Mouse (Mus musculus) A20 (cell line): ENCODE measurements around the gene Xrcc6.

Experiments used
- DNase-seq: peaks from one replicate; pipeline ENCODE4 v3.0.0-alpha.2; 2011; ENCODE audit warnings: low read depth, low spot score

The Xrcc6 gene

DNA sequence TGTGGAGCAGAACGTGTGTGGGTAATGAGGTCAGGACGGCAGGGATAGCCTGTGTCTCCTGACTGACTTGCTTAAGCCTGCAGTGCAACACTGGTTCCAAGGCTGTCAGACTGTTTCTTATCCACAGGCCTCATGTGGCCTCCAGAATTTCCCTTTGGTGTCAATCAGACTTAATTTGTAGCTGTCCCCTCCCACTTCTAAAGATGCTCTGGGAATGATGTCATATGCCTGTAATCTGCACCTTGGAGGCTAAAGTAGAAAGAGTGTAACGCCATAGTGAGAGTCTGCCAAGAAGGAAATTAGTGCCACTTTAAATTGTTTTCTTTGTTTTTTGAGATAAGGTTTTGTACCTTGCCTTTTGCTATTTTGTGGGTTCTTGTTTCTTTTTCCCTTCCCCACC, 31.7 kb downstream of the Xrcc6 start:
- DNase-seq = no peak

DNA sequence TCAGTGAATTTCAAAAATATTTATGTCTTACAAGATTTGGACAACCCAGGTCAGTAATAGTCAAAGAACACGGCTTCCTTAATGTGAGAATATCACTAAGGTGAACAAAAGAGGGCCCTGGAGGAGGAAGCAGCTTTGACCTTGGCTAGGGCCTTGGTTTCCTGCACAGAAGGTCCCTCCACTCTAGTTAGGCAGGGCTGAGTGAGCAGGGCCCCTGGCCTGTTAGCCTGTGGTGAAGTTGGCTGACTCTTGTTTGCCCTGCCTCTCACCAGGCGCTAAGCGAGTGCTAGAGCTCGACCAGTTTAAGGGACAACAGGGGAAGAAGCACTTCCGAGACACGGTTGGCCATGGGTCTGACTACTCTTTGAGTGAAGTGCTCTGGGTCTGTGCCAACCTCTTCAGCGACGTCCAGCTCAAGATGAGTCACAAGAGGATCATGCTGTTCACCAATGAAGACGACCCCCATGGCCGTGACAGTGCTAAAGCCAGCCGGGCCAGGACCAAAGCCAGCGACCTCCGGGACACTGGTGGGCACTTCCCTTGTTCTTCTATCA, 35.0 kb downstream of the Xrcc6 start:
- DNase-seq = no peak

DNA sequence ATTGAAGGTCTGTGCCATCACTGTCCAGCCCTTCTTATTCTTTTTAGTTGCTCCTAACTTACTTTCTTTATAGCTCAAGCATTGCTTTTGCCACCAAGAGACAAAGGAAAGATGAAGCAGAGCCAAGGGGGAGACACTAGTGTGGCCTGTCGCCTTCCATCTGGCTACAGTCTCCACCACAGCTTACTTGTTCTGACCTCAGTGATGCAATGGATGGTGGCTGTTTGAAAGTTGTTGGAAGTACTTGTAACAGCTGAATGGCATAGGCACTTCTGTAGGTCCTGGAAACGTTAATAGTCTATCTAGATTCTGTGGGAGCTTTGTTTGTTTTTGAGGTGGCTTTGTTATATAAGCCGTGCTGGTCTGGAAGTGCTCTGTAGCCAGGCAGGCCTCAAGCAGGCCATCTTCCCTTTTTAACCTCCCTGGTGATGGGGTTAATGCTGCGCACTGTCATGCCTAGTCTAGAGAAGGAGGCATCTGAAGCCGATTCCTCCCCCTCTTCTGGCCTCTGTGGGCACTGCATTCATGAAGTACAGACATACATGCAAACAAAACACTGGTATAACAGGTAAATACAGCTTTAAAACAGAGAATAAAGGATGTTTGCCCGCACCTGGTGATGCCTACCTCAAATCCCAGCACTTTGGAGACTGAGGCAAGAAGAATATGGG, 36.5 kb downstream of the Xrcc6 start:
- DNase-seq = no peak

DNA sequence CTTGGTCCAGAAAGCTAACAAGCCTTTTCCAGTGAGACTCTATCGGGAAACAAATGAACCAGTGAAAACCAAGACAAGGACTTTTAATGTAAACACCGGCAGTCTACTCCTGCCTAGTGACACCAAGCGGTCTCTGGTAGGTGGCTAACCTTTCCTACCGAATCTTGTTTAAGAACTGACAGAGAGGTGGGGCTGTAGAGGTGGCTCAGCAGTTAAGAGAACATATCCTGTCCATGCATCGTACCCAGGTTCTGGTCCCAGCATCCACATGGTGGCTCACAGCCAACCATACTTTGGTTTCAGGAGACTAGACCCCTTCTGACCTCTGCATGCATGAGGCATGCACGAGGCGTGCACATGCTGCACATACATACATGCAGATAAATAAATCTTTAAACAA, 39.6 kb downstream of the Xrcc6 start:
- no peak for DNase-seq

DNA sequence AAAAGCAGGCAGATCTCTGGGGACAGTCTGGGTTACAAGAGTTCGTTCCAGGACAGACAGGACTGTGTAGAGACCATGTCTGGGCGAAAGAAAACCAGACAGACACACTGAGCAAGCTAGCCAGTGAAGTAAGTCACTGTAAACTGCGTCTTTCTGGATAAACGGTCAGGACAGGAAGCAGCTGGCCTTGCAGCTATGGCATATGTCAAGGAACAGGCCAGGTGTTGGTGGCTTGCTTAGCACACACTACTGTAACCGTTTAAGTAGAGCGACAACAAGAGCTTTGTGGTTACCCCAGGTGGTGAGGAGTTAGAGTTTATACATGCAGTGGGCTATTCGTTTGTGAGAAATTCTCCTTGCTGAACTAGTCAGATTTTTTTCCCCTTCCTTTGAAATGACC, 40.1 kb downstream of the Xrcc6 start:
- DNase-seq = peak; percentile 79

DNA sequence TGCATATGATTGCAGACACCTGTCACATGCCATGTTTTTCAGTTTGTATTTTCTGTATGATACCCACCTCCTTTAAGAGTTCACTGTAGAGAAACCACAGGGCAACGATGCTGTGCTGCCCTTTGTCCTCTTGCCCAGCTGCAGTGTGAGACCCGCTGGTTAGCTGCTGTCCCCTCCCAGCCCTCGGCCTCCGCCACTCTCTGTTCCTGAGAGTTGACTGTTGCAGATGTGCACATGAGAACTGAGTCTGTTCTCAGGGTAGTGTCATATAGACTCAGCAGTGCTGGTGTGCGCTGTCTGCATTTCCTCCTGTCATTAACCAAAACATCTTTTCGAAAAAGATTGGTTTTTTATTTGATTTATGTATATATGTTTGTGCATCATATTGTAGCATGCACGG, 44.8 kb downstream of the Xrcc6 start:
- DNase-seq = no peak

DNA sequence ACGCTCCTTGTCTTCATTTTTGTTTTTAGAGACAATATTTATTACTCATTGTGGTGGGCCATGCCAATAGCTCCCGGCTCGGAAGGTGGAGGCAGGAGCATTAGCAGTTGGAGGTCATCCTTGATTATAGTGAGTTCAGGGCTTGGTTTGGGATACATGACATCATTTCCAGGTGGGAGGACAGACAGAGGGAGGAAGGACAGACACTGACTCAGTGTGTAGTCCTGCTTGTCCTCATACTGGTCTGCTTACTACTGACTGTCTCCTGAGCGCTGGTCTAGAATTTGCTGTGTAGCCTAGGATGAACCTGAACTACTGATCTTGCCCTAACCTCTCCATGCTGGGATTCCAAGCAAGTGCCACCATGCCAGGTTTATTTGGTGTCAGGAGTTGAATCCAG, 46.1 kb downstream of the Xrcc6 start, which contains the start of gene Desi1:
Gene Desi1, minus strand, starts transcription at position 101 of the 400 bp plus-strand sequence.
- no peak for DNase-seq

DNA sequence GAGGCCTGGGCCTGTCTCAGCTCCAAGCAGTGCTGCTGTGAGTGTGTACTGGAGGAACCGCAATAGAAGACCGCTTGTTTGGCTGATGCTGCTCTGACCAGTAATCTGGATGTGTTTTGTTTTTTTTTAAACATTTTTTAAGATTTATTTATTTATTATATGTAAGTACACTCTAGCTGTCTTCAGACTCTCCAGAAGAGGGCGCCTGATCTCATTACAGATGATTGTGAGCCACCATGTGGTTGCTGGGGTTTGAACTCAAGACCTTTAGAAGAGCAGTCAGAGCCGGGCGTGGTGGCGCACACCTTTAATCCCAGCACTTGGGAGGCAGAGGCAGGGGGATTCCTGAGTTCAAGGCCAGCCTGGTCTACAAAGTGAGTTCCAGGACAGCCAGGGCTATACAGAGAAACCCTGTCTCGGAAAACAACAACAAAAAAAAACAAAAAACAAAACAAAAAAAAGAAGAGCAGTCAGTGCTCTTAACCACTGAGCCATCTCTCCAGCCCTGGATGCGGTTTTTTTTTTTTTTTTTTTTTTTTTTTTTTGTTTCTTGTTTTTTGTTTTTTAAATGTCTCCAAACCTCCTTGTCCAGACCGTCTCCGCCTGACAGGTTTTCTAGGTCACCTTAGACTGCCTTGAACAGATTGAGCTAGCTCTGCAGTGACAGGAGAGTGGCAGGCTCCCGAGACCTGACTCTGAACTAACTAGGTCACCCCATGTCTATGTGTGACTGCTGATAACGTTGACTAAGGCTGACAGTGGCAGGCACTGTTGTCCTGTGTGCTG, 48.5 kb downstream of the Xrcc6 start:
- DNase-seq = no peak

DNA sequence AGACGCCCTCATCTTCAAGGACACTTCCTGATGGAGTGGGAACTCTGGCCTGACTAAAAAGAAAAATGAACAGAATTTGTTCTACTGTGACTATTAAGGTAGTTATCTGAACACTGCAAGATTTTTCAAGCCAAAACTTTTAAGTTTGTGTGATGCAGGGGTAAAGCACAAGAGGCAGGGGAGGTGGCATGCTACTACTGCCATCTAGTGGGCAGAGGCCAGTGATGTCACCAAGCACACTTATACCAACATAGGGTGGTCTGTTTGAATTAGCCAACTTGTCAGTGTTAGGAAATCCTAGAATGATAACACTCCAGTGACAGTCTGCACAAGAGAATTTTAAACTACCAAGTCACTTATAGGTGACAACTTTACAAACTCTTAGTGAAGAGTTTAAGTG, 53.0 kb downstream of the Xrcc6 start:
- peak; percentile 72 for DNase-seq

DNA sequence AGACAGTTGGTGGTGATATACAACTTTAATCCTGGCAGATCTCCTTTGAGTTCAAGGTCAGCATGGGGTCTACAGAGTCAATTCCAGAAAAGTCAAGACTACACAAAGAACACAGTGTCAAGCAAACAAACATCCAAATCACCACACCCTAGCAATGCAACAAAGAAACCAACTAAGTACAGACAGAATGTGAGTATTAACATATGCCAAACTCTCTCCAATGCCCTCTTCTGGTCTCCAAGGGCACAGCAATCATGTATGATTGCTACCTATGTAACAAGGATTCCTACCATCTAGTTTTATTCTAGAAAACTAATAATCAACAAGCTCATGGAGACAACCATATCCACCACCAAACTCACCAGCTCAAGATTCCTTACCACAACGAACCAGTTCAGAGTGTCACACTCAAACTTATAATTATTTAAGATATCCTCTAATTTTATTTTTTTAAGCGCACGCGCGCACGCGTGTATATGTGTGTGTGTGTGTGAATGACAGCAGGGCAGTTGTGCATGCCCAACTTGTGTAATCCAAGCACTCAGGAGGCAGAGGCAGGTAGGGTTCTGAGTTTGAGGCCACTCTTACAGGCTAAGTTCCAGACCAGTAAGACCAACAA, 56.6 kb downstream of the Xrcc6 start:
- DNase-seq = peak; percentile 58

DNA sequence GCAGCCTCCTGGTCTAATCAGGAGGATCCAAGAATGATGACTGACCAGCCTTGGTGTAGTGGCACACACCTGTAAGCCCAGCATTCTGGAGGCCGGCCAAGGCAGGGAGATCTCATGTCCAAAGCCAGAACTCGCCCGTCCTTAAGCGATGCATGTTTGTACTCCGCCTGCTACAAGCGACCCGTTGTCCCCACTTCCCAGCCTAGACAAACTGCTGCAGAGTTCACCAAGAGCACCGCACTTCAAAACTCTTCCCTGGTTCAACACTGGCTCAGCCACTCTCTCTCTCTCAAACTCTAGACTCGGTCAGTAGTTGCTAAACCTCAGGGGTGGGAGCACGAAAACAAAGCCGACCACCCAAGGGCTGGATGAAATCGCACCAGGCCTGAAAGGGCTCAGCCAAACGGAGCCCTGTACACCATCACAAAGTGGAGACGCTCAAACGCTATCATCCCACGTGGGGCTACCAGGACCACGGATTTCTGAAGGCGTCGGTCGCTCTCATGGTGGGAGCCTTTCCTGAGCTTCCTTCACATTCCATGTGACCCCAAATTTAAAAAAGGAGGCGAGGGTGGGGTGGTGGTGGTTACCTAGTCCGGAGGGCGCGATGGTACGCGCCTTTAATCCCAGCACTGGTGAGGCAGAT, 58.7 kb downstream of the Xrcc6 start:
- DNase-seq = peak; percentile 56

DNA sequence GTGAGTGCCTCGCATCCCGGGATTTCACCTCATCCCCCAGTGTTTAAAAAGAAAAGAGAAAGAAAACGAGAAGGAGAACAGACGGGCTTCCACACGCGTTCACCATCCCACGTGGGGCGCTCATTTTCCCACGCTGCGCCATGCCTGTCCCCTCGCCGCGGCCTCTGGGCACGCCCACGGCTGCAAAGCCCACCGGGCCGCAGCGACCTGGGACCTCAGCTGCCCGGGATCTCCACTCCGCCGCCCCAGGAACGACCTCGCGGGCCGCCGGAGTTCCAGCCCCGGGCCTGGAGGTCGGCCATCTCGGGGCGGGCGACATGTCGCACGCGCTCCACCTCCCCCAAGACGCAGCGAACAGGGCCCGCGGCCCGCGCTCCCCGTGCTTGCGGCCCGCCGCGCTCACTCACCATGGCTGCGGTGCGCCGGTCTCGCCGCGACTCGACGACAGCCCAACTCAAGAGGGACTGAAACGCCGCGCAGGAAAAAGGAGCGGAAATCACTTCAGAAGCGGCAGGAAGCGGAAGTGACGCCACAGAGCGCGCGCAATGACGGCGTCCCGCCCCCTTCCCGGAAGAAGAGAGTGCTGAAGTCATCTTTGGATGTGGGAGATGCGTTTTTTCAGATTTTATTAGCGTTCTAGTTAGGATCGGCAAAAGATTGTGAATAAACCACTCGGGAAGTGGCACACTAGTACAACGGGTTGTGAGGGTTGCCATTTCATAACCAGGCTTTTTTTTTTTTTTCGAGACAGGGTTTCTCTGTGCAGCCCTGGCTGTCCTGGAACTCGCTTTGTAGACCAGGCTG, 59.6 kb downstream of the Xrcc6 start, which contains the start of gene Snu13:
Gene Snu13, minus strand, starts transcription at position 519 of the 804 bp plus-strand sequence.
- peak; percentile 91 for DNase-seq

DNA sequence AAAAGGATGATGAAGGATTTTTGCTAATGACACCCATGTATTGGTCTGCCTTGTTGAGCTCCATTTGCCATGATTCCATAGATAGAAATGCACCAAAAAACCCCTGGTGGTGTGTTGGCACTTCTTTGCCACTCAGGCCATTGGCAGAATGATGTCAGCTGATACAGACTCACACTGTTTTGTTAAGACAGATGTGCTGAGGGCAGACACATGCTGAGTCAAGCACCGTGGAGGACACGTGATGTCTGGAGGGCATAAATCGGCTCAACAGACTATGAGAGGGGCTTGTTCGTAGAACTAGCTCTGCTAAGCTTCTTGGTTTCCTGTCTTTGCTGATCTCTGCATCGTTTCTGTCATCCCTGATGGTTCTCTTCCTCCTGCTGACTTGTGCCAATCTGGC, 64.9 kb downstream of the Xrcc6 start:
- no peak for DNase-seq

DNA sequence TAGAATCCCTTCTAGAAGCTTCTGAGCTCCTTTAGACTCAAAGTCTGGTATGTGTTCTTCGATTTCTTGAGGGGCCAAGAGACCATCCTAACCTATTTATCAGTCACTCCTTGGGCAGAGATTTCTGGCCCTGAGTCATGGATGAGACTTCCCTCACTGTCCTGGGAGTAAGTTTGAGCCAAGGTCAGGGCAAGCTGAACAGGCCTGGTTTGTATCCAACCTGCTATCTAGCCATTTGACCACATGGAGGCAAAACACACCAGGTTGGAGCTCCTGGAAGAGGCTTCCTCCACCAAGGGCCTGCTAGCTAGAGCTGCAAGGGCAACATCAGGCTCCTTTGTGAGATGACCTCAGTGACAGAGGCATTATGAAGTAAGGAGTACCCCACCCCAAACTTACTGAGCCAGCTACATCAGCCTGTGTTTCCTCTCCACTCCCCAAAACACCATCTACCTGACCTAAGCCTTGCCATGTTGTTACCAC, 71.1 kb downstream of the Xrcc6 start, which contains the start of gene 4930407I10Rik:
Gene 4930407I10Rik, plus strand, starts transcription at position 433 of the 483 bp plus-strand sequence.
- no peak for DNase-seq

DNA sequence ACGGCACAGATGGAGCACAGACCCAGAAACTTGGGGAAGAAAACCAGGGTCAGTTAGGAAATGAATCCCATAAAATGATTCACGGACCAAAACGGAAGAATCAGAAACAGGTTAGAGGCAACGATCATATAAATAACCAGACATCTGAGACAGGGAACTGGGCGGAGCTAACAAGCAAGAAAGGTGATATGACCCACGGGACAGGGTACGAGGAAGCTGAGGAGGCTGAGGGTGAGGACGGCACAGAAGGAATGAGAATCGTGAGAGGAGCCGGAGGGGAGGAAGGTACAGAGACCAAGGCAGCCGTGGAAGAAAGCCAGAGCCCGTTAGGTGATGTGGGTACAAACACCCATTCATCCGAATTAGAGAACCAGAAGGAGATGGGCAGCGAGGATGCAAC, 76.3 kb downstream of the Xrcc6 start:
- DNase-seq = no peak

DNA sequence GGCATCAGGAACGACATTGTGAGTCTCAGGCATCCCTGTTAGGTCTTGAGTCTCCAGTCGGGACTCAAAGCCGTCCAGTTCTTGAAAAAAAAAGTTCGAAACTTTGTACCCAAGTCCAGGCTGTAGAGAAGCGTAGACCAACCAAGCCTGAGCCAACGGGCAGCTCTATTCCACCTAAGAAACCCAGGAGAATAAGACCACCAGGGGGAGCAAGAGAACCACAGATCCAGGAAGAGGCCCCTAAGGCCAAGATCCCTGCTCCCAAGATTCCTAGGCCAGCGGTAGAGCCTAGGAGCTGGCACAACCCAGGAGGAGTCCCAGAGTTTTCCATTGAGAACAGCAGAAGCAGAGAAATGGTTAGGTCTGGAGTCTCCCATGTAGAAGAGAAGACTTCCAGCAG, 77.9 kb downstream of the Xrcc6 start:
- DNase-seq = peak; percentile 66

DNA sequence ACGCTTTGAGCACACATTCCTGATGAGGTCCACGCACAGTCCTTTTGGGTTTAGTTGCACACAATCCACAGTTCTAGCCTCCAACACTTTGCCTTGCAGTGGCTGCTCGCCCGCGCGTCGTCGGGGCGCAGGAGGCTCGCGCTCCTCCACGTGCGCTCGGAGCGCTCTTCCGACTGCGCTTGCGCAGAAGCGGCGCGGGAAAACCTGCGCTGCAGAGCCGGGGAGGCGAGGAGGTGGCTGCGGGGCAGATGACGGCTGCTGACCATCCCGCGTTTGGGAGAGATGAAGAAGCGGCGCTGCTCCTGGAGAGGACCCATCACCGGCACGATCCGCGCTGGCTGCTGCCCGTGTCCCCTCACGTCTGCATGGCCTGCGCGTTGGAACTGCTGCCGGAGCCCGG, 82.3 kb downstream of the Xrcc6 start, which contains the start of gene Mei1:
Gene Mei1, plus strand, starts transcription at position 99 of the 400 bp plus-strand sequence.
- no peak for DNase-seq

DNA sequence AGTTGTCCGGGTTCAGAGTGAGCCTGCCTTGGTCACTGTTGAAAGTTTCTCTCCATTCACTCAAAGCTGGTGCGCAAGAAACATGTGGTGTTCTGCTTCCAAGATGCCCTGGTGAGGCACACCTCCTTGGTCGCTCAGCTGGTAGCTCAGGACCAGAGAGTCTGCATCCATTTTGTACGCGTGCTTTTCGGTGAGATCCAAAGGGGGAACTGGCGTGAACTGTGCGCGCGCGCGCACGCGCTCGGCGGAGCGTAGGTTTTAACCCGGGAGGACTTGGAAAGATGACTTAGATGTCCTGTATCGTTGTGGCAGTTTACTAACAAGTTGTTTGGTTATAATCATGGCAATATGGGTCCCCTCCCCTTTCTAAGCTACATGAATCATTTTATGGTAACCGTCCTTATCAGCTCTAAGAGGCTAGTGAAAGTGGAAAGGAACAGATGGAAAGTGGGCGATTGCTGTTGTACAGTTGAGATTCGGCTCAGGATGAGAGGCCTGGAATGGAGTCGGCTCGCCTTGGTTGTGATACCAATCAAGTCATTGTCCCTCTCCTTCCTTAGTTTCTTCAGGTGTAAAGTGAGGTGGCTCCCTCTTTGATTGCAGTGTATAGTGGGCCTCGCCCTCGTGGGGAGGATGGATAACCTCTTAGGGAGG, 84.3 kb downstream of the Xrcc6 start:
- DNase-seq = no peak

DNA sequence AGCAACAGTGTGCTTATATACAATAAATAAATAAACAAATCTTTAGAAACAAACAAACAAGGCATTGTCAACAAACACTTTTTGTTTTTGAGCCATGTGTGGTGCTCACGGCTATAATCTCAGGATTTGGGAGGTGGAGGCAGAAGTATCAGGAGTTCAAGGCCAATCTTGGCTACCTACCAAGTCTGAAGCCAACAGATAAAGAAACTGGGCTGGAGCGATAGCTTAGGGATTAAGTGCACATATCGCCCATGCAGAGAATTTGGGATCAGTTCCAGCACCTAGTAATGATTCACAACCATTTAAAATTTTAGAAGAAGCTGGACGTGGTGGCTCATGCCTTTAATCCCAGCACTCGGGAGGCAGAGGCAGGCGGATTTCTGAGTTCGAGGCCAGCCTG, 85.9 kb downstream of the Xrcc6 start:
- no peak for DNase-seq

DNA sequence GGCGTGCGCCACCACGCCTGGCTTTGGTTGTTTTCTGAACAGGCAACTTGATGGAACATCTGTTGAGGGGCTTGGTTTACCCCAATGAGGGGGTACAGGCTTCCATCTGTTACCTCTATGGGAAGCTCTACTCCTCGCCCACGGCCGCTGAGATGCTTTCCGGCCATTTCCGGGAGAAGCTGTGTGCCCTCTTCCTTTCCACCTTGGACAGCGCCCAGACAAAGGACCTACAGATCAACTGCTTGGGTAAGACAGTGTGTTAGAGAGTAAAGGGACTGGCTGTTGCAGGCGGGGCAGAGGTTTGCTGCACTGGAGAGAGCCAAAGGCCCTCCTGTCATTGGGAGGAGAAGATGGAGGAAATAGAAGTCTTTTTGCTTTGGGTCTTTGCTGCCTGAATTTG, 92.2 kb downstream of the Xrcc6 start:
- no peak for DNase-seq
